Mouse (Mus musculus) midbrain, postnatal 0 days (tissue): ENCODE results near the gene Setx. TPM values are rescaled to one million over a fixed set of nuclear protein-coding genes. Genes with fewer than 3 reads are reported as not detected.
A peak's percentile ranks its signal among the peaks of the same experiment; 100 is the strongest.
"Not testable (repeated sequence)": the region's sequence is repeated elsewhere in the genome, so short reads cannot be mapped to it uniquely, and the experiment has no call there.

ENCODE experiments used
- ATAC-seq: fragments of 200-750 bp; cut with Nextera tagmentation; 2 replicates; pipeline ENCODE4 v1.8.0; 2017; ENCODE audit warnings: moderate number of reproducible peaks, mild to moderate bottlenecking, moderate TSS enrichment, moderate library complexity; ENCODE audit not compliant: low FRiP score
- DNase-seq: peaks from one replicate; pipeline ENCODE4 v3.0.0-alpha.2; 2015; ENCODE audit warnings: low spot score
- H3K27ac ChIP-seq: fragments of 300-500 bp; sonication (generic); 2 replicates; pipeline ENCODE4 v1.5.1; 2014; ENCODE audit warnings: low read depth, mild to moderate bottlenecking, low read length, mixed read lengths
- H3K27me3 ChIP-seq: fragments of 300-500 bp; sonication (generic); 2 replicates; pipeline ENCODE4 v1.6.1; 2014; ENCODE audit warnings: low read length, control low read depth, mixed read lengths; ENCODE audit not compliant: insufficient read depth
- H3K36me3 ChIP-seq: fragments of 300-500 bp; sonication (generic); 2 replicates; pipeline ENCODE4 v1.6.1; 2014; ENCODE audit warnings: low read length, control low read depth, mixed read lengths; ENCODE audit not compliant: insufficient read depth
- H3K4me1 ChIP-seq: fragments of 300-500 bp; sonication (generic); 2 replicates; pipeline ENCODE4 v1.6.1; 2014; ENCODE audit warnings: mild to moderate bottlenecking, control low read depth, antibody characterized with exemption, low read length, mixed read lengths; ENCODE audit not compliant: insufficient read depth
- H3K4me2 ChIP-seq: fragments of 300-500 bp; sonication (generic); 2 replicates; pipeline ENCODE4 v1.6.1; 2014; ENCODE audit warnings: low read depth, mild to moderate bottlenecking, low read length, mixed read lengths; ENCODE audit not compliant: poor library complexity, severe bottlenecking
- H3K4me3 ChIP-seq: fragments of 300-500 bp; sonication (generic); 2 replicates; pipeline ENCODE4 v1.5.1; 2014; ENCODE audit warnings: low read depth, mild to moderate bottlenecking, low read length, moderate library complexity
- H3K9ac ChIP-seq: fragments of 300-500 bp; sonication (generic); replicated peaks from 2 replicates; pipeline ENCODE4 v1.6.1; 2014; ENCODE audit warnings: mild to moderate bottlenecking, low read length, moderate library complexity, mixed read lengths; ENCODE audit not compliant: poor library complexity, severe bottlenecking
- H3K9me3 ChIP-seq: fragments of 300-500 bp; sonication (generic); 2 replicates; pipeline ENCODE4 v1.6.1; 2016; ENCODE audit warnings: low read length, control low read depth
- CTCF ChIP-seq: IDR thresholded peaks from 2 replicates; pipeline ENCODE4 v1.5.1; 2016; ENCODE audit warnings: antibody characterized with exemption, mild to moderate bottlenecking
- WGBS: fragments of 180-500 bp; shearing (Covaris S2); extraction: QIAGEN DNeasy Blood & Tissue Kit; methylation state at CpG from one replicate; pipeline ENCODE4 v1.1.7; 2014; 5-methylcytosine and 5-hydroxymethylcytosine counted together
- polyA plus RNA-seq: library from polyadenylated mRNA; unstranded; fragments of >200 nt; fragmentation: Nextera tagmentation; extraction: Ambion mirVana; gene quantifications from 2 replicates; pipeline ENCODE4 v1.2.1, GENCODE M21; 2015
- total RNA-seq: library from RNA; depleted of rRNA; stranded (reverse); fragments of >200 nt; gene quantifications from 2 replicates; pipeline ENCODE4 v1.2.3, GENCODE M21; 2014

The Setx gene
- total and polyA plus RNA-seq, 2 experiments from 2014 or later = 16.8 to 43.2 TPM

DNA sequence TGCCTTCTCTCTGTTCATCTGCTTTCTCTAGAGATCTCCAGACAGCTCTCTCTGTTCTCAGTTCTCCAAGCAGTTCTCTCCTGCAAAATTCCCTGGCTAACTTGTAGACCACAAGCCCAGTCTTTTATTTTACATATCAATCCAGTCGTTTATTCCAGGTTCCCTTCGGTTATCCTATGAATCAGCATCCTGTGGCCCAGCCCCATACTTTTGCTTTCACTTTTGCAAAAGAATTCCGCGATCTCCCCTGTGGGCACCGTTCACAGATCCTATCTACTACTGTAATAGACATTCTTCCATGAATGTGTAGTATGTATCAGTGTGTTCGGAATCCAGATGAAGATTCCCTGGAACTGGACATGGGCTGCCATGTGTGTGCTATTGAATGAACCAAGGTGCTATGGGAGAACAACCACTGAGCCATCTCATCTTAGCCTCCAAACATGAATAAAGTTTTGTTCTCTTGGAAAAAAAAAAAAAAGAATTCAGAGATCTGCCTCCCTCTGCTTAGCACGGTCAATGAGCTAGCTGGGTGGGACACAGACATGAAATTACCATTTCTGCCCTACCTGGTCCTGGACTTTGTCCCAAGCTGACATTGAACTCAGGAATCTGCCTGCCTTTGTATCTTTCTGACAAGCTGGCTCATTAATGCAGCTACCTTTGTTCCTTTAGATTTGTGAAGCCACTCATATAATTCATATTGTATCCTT lies 23.0 kb upstream of the Setx start:
- 76% methylated on average over 7 of the region's 7 CpGs for WGBS
- H3K9me3 ChIP-seq = no peaks in the 10 kb centered on the region
- no peak for TF ChIP-seq CTCF
- ATAC-seq = no peak
- DNase-seq = no peak
- H3K4me2 ChIP-seq = no peak overlapping the region
- no peak overlapping the region for H3K27ac ChIP-seq
- H3K9ac ChIP-seq = no peak overlapping the region
- no peak overlapping the region for H3K4me3 ChIP-seq
- no peaks in the 10 kb centered on the region for H3K27me3 ChIP-seq
- no peaks in the 10 kb centered on the region for H3K4me1 ChIP-seq
- no peaks in the 10 kb centered on the region for H3K36me3 ChIP-seq

DNA sequence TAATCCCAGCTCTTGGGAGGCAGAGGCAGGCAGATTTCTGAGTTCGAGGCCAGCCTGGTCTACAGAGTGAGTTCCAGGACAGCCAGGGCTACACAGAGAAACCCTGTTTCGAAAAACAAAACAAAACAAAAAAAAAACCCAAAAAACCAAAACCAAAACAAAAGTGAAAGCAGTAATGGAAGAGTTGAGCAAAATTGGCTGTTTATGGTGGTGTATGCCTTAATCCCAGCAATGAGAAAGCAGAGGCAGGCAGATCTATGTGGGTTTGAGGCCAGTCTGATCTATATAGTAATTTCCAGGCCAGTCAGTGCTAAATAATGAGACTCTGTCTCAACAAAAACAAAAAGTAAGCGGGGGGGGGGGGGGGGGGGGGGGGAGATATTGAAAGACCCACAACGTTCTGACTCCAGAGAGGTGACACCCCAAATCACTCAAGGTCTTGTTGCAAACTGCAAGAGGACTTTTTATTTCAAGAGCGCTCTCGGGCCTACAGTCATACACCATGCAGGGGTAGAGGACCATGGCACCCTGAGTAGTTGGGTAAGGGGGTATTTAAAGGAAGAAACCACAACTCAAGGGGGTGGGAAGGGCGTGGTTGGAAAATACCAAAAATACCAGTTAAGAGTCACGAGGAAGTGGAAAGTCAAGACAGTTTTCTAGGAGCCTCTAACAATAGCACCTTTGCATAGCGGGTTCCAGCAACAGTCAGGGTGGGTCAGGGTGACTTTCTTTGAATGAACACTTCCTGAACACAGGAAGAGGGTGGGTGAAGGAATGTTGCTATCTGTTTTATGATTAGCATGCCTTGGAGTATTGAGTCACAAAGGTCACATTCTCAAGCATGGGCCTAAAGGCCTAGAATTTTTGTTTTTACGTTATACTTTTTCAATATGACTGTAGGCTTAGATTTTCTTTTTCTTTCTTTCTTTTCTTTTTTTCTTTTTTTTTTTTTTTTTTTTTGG lies 21.3 kb upstream of the Setx start:
- H3K4me3 ChIP-seq, H3K27me3 ChIP-seq, H3K4me1 ChIP-seq, H3K27ac ChIP-seq, H3K9me3 ChIP-seq, ATAC-seq, H3K4me2 ChIP-seq, H3K36me3 ChIP-seq, DNase-seq, H3K9ac ChIP-seq: not testable (repeated sequence)
- WGBS = 88% methylated on average over 9 of the region's 10 CpGs

DNA sequence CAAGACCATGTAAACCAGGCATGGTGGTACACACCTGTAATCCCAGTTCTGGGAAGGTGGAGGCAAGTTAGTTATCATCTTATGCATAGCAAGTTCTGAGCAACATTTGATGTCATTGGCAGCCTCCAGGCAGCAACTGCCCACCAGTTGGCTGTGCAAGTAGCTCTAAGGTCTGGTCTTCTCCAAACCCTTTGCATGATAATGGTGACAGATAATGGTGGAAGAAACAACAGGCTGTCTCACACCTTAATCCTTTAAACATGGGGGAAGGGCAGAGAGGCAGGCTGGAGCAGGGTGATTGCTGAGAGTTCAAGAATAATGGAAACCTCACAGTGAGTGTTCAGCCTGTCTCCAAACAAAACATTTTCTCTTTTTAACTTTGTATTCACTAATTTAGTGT lies 3.0 kb upstream of the Setx start:
- no peak for TF ChIP-seq CTCF

DNA sequence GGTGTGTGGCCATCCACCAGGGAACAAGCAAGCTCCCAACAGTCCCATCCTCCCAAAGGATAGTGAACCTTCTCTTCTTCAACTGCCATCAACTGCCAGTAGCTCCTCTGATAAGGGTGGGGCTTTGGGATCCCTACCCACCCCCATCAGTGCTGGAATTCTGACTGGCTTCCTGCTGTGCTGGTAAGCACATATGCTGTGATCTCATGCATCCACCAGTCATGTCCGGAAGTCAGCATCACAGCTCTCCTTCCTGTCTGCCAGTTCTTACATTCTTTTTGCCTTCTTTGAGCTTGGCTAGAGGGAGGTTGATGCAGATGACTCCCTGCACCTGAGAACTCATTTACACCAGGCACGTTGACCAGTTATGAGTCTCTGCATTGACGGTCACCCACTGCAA lies 1.5 kb upstream of the Setx start:
- ATAC-seq (no peak), DNase-seq (no peak)
- H3K36me3 ChIP-seq = no peaks in the 10 kb centered on the region
- H3K4me3 ChIP-seq = no peak overlapping the region
- H3K9ac ChIP-seq = no peak overlapping the region
- no peaks in the 10 kb centered on the region for H3K27me3 ChIP-seq
- H3K4me2 ChIP-seq = no peak overlapping the region
- no peak overlapping the region for H3K27ac ChIP-seq
- H3K9me3 ChIP-seq = no peaks in the 10 kb centered on the region
- no peak for TF ChIP-seq CTCF
- H3K4me1 ChIP-seq = peaks cover 2% of the 10 kb centered on the region; the same call in 1 of the 2 replicates
- WGBS = 82% methylated on average over 3 of the region's 3 CpGs

More for the DNA sequence above, 3.0 kb upstream of the Setx start:
- no peak for DNase-seq
- H3K4me3 ChIP-seq = no peak overlapping the region
- H3K36me3 ChIP-seq = no peaks in the 10 kb centered on the region
- no peak overlapping the region for H3K9ac ChIP-seq
- H3K4me1 ChIP-seq = no peaks in the 10 kb centered on the region
- no peak overlapping the region for H3K27ac ChIP-seq
- no peak for ATAC-seq
- no peak overlapping the region for H3K4me2 ChIP-seq
- H3K9me3 ChIP-seq = no peaks in the 10 kb centered on the region
- no peaks in the 10 kb centered on the region for H3K27me3 ChIP-seq

DNA sequence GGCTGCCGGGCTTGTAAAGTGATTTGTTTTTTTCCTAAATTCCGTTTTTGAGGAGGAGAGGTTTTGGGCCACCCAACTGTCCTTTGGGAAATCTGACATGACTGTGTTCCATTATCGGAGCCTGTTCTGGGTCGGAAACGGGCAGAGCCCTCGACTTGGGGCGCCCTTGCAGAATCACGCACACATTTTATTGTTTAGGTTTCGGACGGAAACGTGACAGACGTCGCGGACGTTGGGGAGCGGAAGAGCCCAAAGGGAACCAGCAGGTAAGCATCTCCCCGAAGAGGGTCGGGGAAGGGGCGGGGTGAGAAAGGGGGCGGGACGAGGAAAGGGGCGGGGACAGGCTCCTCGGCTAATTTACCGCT lies 572 bp downstream of the Setx start:
- H3K9me3 ChIP-seq = no peaks in the 10 kb centered on the region
- H3K9ac ChIP-seq = peak overlapping the region; percentile 81; the same call in 1 of the 2 replicates
- peak overlapping the region; percentile 66 for H3K4me3 ChIP-seq
- no peak for DNase-seq
- peaks cover 7% of the 10 kb centered on the region; the same call in 1 of the 2 replicates for H3K36me3 ChIP-seq
- H3K27me3 ChIP-seq = no peaks in the 10 kb centered on the region
- TF ChIP-seq CTCF = no peak
- H3K27ac ChIP-seq = peak overlapping the region; percentile 86
- peaks cover 2% of the 10 kb centered on the region; the same call in 1 of the 2 replicates for H3K4me1 ChIP-seq
- peak overlapping the region; percentile 62 for H3K4me2 ChIP-seq
- ATAC-seq = no peak
- WGBS = 0% methylated on average over 24 of the region's 24 CpGs
